Mouse (Mus musculus) small intestine, adult 2 months (tissue): ENCODE measurements around the gene Rtp1.

ENCODE experiments used
- CTCF ChIP-seq: fragments of 200-500 bp; IDR thresholded peaks from 2 replicates; pipeline ENCODE4 v1.5.1; 2012; ENCODE audit warnings: low read depth, mild to moderate bottlenecking, control low read depth, inconsistent platforms, low read length, moderate library complexity, mixed read lengths; ENCODE audit not compliant: insufficient replicate concordance, insufficient read length; ENCODE audit errors: extremely low read depth
- POLR2A ChIP-seq: fragments of 200-500 bp; IDR thresholded peaks from 2 replicates; pipeline ENCODE4 v1.6.1; 2012; ENCODE audit warnings: low read depth, mild to moderate bottlenecking, control low read depth, inconsistent platforms, low read length, moderate library complexity

DNA sequence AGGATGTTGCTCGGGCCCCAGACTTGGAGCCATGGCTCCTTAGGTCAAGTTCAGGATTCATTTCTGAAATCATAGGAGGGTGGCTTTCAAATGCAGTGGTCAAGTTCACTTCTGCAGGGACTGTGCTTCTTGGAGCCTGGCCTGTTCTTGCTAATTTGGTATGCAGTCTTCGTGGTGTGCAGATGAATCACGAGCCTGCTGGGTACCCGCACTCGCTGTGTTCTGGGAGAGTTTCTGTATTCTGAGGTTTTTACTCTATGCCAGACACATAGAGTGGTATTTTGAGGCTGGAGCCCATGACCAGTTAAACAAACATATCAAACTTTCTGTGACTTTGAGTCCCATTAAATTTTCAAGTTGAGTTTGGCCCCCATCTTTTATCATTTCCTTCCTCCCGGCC lies 25.4 kb downstream of the Rtp1 start:
- TF ChIP-seq CTCF, result no peak
- TF ChIP-seq POLR2A, result no peak
